Mouse (Mus musculus) midbrain, embryonic 12.5 days (tissue): Measurements from ENCODE around the gene Gin1. TPM values are rescaled to one million over a fixed set of nuclear protein-coding genes. Genes with fewer than 3 reads are reported as not detected.

ENCODE experiments used
- ATAC-seq: fragments of 200-750 bp; cut with Nextera tagmentation; 2 replicates; pipeline ENCODE4 v1.8.0; 2017; ENCODE audit warnings: low read depth, moderate TSS enrichment, moderate library complexity; ENCODE audit not compliant: low FRiP score
- H3K27ac ChIP-seq: fragments of 300-500 bp; sonication (generic); replicated peaks from 2 replicates; pipeline ENCODE4 v1.5.1; 2016; ENCODE audit warnings: mild to moderate bottlenecking
- H3K27me3 ChIP-seq: fragments of 300-500 bp; sonication (generic); 2 replicates; pipeline ENCODE4 v1.6.1; 2016; ENCODE audit warnings: mild to moderate bottlenecking
- H3K36me3 ChIP-seq: fragments of 300-500 bp; sonication (generic); 2 replicates; pipeline ENCODE4 v1.6.1; 2016
- H3K4me1 ChIP-seq: fragments of 300-500 bp; sonication (generic); 2 replicates; pipeline ENCODE4 v1.6.1; 2016
- H3K4me2 ChIP-seq: fragments of 300-500 bp; sonication (generic); replicated peaks from 2 replicates; pipeline ENCODE4 v1.6.1; 2016; ENCODE audit warnings: mild to moderate bottlenecking, moderate library complexity
- H3K4me3 ChIP-seq: fragments of 300-500 bp; sonication (generic); 2 replicates; pipeline ENCODE4 v1.5.1; 2016; ENCODE audit warnings: mild to moderate bottlenecking
- H3K9ac ChIP-seq: fragments of 300-500 bp; sonication (generic); replicated peaks from 2 replicates; pipeline ENCODE4 v1.6.1; 2016; ENCODE audit warnings: mild to moderate bottlenecking, moderate library complexity
- H3K9me3 ChIP-seq: fragments of 300-500 bp; sonication (generic); 2 replicates; pipeline ENCODE4 v1.6.1; 2016; ENCODE audit warnings: mild to moderate bottlenecking
- WGBS: fragments of 180-500 bp; shearing (Covaris S2); methylation state at CpG from one replicate; pipeline ENCODE4 v1.1.7; 2016; 5-methylcytosine and 5-hydroxymethylcytosine counted together
- polyA plus RNA-seq: library from polyadenylated mRNA; unstranded; fragments of >200 nt; fragmentation: Nextera tagmentation; extraction: Ambion mirVana; gene quantifications from 2 replicates; pipeline ENCODE4 v1.2.1, GENCODE M21; 2016

The Gin1 gene
- polyA plus RNA-seq, 1 experiment from 2014 or later = 19.4 TPM

- Histone ChIP-seq H3K36me3 (no peaks in the 10 kb centered on the region; the same call in 1 of the 2 replicates), H3K27me3 (no peaks in the 10 kb centered on the region), H3K4me3 (no peak overlapping the region), H3K27ac (no peak overlapping the region), H3K9me3 (no peaks in the 10 kb centered on the region), H3K9ac (no peak overlapping the region), H3K4me1 (no peaks in the 10 kb centered on the region), H3K4me2 (no peak overlapping the region)
- WGBS = 77% methylated on average over 5 of the region's 5 CpGs
- ATAC-seq = no peak
Observed at GRCm38 (mm10) chr1:97833466-97834353, 63.7 kb downstream of the Gin1 start.

GRCm38 (mm10) chr1:97834354-97834822 lies 64.4 kb downstream of the Gin1 start:
- WGBS = 94% methylated on average over 5 of the region's 5 CpGs
- H3K4me3 ChIP-seq = no peak overlapping the region
- H3K9ac ChIP-seq = no peak overlapping the region
- no peak for ATAC-seq
- no peaks in the 10 kb centered on the region for H3K27me3 ChIP-seq
- no peaks in the 10 kb centered on the region for H3K9me3 ChIP-seq
- no peaks in the 10 kb centered on the region; the same call in 1 of the 2 replicates for H3K36me3 ChIP-seq
- no peak overlapping the region for H3K4me2 ChIP-seq
- H3K4me1 ChIP-seq = no peaks in the 10 kb centered on the region
- no peak overlapping the region for H3K27ac ChIP-seq

Other genes with a start within 250 kb of the Gin1 start
- 34.3 and 43.3 TPM in 2 replicates for gene D1Ertd622e, start 108.1 kb upstream of the Gin1 start, polyA plus RNA-seq
- gene Ppip5k2, start 239 bp downstream of the Gin1 start, polyA plus RNA-seq = 52.6 and 60.8 TPM in 2 replicates